Mouse (Mus musculus): ENCODE measurements around the gene Olfr380. TPM values are rescaled to one million over a fixed set of nuclear protein-coding genes. Genes with fewer than 3 reads are reported as not detected.

The Olfr380 gene
- not detected in 2 replicates for polyA plus RNA-seq (2015; fragmentation: Nextera tagmentation; extraction: Ambion mirVana)

DNA sequence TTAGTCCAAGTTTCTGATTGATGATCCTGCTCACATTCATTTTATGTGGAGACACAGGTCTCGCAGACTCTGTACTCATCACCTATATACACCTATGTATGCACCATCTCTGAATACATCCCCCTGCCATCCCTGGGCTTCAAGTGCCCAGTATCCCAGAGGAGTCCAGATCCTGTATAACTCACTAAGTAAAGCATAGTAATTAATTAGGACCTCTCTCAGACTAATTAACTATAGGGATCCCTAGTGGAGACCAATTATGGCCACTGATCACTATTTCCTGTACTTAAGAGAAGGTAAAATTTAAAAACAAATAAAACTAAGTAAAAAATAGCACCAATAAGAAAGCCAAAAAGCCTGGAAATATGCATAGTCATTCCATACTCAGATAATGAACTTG lies at the start of gene Olfr380:
Gene Olfr380, minus strand, starts transcription at position 101 of the 400 bp plus-strand sequence.

DNA sequence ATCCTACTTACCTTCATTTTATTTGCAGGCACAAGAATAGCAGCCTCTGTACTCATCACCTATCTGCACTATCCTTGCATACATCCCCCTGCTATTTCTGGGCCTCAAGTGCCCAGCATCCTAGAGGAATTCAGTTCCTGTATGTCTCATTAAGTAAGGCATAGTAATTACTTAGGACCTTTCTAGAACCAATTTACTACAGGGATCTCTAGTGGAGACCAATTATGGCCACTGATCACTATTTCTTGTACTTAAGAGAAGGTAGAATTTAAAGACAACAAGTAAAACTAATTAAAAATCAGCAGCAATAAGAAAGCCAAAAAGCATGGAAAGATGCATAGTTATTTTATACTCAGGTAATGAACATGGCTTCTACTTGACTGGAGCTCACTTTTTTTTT lies 34.2 kb upstream of the Olfr380 start, which contains the start of gene Olfr381:
Gene Olfr381, minus strand, starts transcription at position 101 of the 400 bp plus-strand sequence.

DNA sequence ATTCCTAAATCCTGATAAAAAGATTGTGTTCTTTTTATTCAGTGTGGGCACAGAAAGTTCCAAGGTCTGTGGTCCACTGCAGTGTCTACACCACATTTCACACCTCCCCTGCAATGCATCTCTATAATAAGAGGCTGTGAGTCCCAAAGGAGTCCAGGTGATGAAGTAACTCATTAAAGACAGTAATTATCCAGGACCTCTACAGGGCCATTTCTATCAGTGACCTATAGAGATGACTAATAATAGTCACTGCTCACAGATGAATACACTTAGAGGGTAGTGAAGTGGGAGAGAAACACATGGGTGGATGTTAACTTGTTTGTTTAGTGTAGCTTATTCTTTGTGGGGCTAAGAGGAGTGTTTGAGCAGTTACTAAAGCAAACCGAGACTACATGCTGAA lies 28.9 kb downstream of the Olfr380 start, which contains the start of gene Olfr378:
Gene Olfr378, minus strand, starts transcription at position 101 of the 400 bp plus-strand sequence.

Other genes with a start within 250 kb of the Olfr380 start
- gene Trpv1, start 223.2 kb downstream of the Olfr380 start, polyA plus RNA-seq (2015; fragmentation: Nextera tagmentation; extraction: Ambion mirVana): not detected in 2 replicates
- 0.05 TPM in 2 replicates for gene Trpv3, start 190.1 kb downstream of the Olfr380 start, polyA plus RNA-seq (2015; fragmentation: Nextera tagmentation; extraction: Ambion mirVana)
- 3.1 TPM in 2 replicates for gene Aspa, start 127.9 kb downstream of the Olfr380 start, polyA plus RNA-seq (2015; fragmentation: Nextera tagmentation; extraction: Ambion mirVana)
- gene Gm49340, start 127.8 kb downstream of the Olfr380 start, polyA plus RNA-seq (2015; fragmentation: Nextera tagmentation; extraction: Ambion mirVana): not detected in 2 replicates
- 0.10 TPM in 1 of 2 replicates, not detected in the other for gene Spata22, start 127.8 kb downstream of the Olfr380 start, polyA plus RNA-seq (2015; fragmentation: Nextera tagmentation; extraction: Ambion mirVana)
- not detected in 2 replicates for gene Olfr20, start 106.7 kb downstream of the Olfr380 start, polyA plus RNA-seq (2015; fragmentation: Nextera tagmentation; extraction: Ambion mirVana)
- gene Olfr376, start 86.3 kb downstream of the Olfr380 start, polyA plus RNA-seq (2015; fragmentation: Nextera tagmentation; extraction: Ambion mirVana): not detected in 2 replicates
- gene Olfr1, start 57.9 kb downstream of the Olfr380 start, polyA plus RNA-seq (2015; fragmentation: Nextera tagmentation; extraction: Ambion mirVana): not detected in 2 replicates
- not detected in 2 replicates for gene Olfr378, start 29.0 kb downstream of the Olfr380 start, polyA plus RNA-seq (2015; fragmentation: Nextera tagmentation; extraction: Ambion mirVana)
- gene Olfr381, start 34.1 kb upstream of the Olfr380 start, polyA plus RNA-seq (2015; fragmentation: Nextera tagmentation; extraction: Ambion mirVana): not detected in 2 replicates
- gene Olfr382, start 59.7 kb upstream of the Olfr380 start, polyA plus RNA-seq (2015; fragmentation: Nextera tagmentation; extraction: Ambion mirVana): not detected in 2 replicates
- not detected in 2 replicates for gene Olfr385, start 135.5 kb upstream of the Olfr380 start, polyA plus RNA-seq (2015; fragmentation: Nextera tagmentation; extraction: Ambion mirVana)
- gene Olfr384, start 141.1 kb upstream of the Olfr380 start, polyA plus RNA-seq (2015; fragmentation: Nextera tagmentation; extraction: Ambion mirVana): not detected in 2 replicates
- gene Zfp735, start 231.3 kb upstream of the Olfr380 start, polyA plus RNA-seq (2015; fragmentation: Nextera tagmentation; extraction: Ambion mirVana): not detected in 2 replicates